Mouse (Mus musculus) forebrain, embryonic 11.5 days (tissue): ENCODE results near the gene Dnaic2. TPM values are rescaled to one million over a fixed set of nuclear protein-coding genes. Genes with fewer than 3 reads are reported as not detected.
A peak's percentile ranks its signal among the peaks of the same experiment; 100 is the strongest.

Source experiments
- ATAC-seq: fragments of 200-750 bp; cut with Nextera tagmentation; replicated peaks from 2 replicates; pipeline ENCODE4 v1.8.0; 2017; ENCODE audit warnings: moderate TSS enrichment; ENCODE audit not compliant: low FRiP score
- DNase-seq: peaks from one replicate; pipeline ENCODE4 v3.0.0-alpha.2; 2017; ENCODE audit warnings: low spot score
- H3K27ac ChIP-seq: fragments of 300-500 bp; sonication (generic); 2 replicates; pipeline ENCODE4 v1.5.1; 2014; ENCODE audit warnings: low read depth, low read length
- H3K27me3 ChIP-seq: fragments of 300-500 bp; sonication (generic); 2 replicates; pipeline ENCODE4 v1.6.1; 2014; ENCODE audit warnings: mild to moderate bottlenecking, low read length, mixed read lengths; ENCODE audit not compliant: control insufficient read depth, insufficient read depth
- H3K36me3 ChIP-seq: fragments of 300-500 bp; sonication (generic); 2 replicates; pipeline ENCODE4 v1.6.1; 2014; ENCODE audit warnings: mild to moderate bottlenecking, low read length, moderate library complexity, mixed read lengths; ENCODE audit not compliant: control insufficient read depth, insufficient read depth
- H3K4me1 ChIP-seq: fragments of 300-500 bp; sonication (generic); replicated peaks from 2 replicates; pipeline ENCODE4 v1.6.1; 2014; ENCODE audit warnings: low read length, mixed read lengths; ENCODE audit not compliant: control insufficient read depth, insufficient read depth
- H3K4me2 ChIP-seq: fragments of 300-500 bp; sonication (generic); 2 replicates; pipeline ENCODE4 v1.6.1; 2014; ENCODE audit warnings: low read depth, mild to moderate bottlenecking, low read length, moderate library complexity, mixed read lengths; ENCODE audit not compliant: severe bottlenecking
- H3K4me3 ChIP-seq: fragments of 300-500 bp; sonication (generic); 2 replicates; pipeline ENCODE4 v1.5.1; 2014; ENCODE audit warnings: low read depth, low read length
- H3K9ac ChIP-seq: fragments of 300-500 bp; sonication (generic); 2 replicates; pipeline ENCODE4 v1.6.1; 2014; ENCODE audit warnings: low read length
- H3K9me3 ChIP-seq: fragments of 300-500 bp; sonication (generic); 2 replicates; pipeline ENCODE4 v1.6.1; 2016; ENCODE audit warnings: low read length, mixed read lengths; ENCODE audit not compliant: control insufficient read depth
- whole genome bisulfite sequencing: fragments of 180-500 bp; shearing (Covaris S2); extraction: QIAGEN DNeasy Blood & Tissue Kit; methylation state at CpG from one replicate; pipeline ENCODE4 v1.1.7; 2014; 5-methylcytosine and 5-hydroxymethylcytosine counted together
- polyA plus RNA-seq: library from polyadenylated mRNA; unstranded; fragments of >200 nt; fragmentation: Nextera tagmentation; extraction: Ambion mirVana; gene quantifications from 2 replicates; pipeline ENCODE4 v1.2.1, GENCODE M21; 2014

Gene Dnaic2
- polyA plus RNA-seq, 1 experiment from 2014 or later = 1.1 TPM

DNA sequence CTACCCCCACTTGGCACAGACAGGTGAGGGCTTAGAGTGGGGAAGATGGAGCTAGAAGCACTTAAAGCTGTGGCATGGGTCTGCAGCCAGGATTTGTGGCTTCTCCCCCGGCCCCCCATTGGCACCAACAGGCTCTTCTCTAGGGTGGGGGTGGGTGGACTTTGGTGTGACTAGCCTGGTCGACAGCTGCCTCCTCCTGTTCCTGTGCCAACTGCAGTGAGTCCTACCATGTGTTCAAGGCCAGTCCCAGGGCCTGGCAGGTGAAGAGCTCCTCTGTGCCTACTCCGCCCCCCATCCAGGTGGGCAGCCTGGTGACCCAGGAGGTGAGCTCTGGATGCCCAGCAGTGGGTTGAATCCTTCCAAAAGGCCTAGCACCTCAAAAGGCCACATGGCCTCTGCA is 60.4 kb downstream of the Dnaic2 start:
- Histone ChIP-seq H3K4me2 (no peak overlapping the region), H3K9me3 (no peaks in the 10 kb centered on the region), H3K9ac (no peak overlapping the region), H3K27ac (no peak overlapping the region), H3K4me3 (no peak overlapping the region), H3K36me3 (no peaks in the 10 kb centered on the region), H3K27me3 (peaks cover 49% of the 10 kb centered on the region), H3K4me1 (peaks cover 20% of the 10 kb centered on the region)
- ATAC-seq = no peak
- DNase-seq = no peak
- 79% methylated on average over 3 of the region's 3 CpGs for WGBS

GRCm38 (mm10) chr11:114789061-114789714 is 62.0 kb downstream of the Dnaic2 start:
- Histone ChIP-seq H3K4me3 (no peak overlapping the region), H3K4me1 (peaks cover 32% of the 10 kb centered on the region), H3K27me3 (peaks cover 57% of the 10 kb centered on the region), H3K9me3 (no peaks in the 10 kb centered on the region), H3K4me2 (peak overlapping the region; percentile 32; the same call in 1 of the 2 replicates), H3K27ac (no peak overlapping the region), H3K36me3 (no peaks in the 10 kb centered on the region), H3K9ac (no peak overlapping the region)
- DNase-seq (peak; percentile 94), ATAC-seq (peak; percentile 59; the same call in 1 of the 2 replicates)
- whole genome bisulfite sequencing = 12% methylated on average over 30 of the region's 30 CpGs

DNA sequence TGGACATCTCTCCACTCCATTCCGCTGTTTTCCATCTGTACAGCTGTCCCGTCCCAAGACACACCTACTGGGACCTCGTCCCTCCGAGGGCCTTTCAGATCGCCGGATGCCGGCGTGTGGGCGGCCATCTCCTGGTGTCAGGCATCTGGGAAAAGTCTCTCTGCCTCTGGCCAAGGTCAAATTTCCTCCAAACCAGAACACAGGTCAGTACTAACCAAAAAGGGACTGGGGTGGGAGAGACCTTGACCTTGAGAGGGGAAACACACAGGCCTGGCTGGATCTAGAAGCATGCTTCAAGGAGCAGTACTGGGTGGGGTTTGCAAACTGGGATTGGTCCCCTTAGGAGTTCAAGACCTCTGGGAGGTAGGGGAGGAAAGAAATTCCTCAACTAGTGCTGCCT is 62.5 kb downstream of the Dnaic2 start:
- no peak overlapping the region for H3K27ac ChIP-seq
- H3K4me2 ChIP-seq = no peak overlapping the region
- no peaks in the 10 kb centered on the region for H3K36me3 ChIP-seq
- ATAC-seq (no peak), DNase-seq (no peak)
- H3K4me1 ChIP-seq = peaks cover 35% of the 10 kb centered on the region
- H3K27me3 ChIP-seq = peaks cover 57% of the 10 kb centered on the region
- WGBS = 69% methylated on average over 9 of the region's 9 CpGs
- no peak overlapping the region for H3K9ac ChIP-seq
- H3K9me3 ChIP-seq = no peaks in the 10 kb centered on the region
- no peak overlapping the region for H3K4me3 ChIP-seq

GRCm38 (mm10) chr11:114790171-114790570 is 63.0 kb downstream of the Dnaic2 start:
- Histone ChIP-seq H3K4me3 (no peak overlapping the region), H3K4me2 (0 out of 2 replicates have a peak overlapping the region, but pooled peaks have one; percentile 5), H3K4me1 (peaks cover 39% of the 10 kb centered on the region), H3K27ac (no peak overlapping the region), H3K9ac (no peak overlapping the region), H3K9me3 (no peaks in the 10 kb centered on the region), H3K36me3 (no peaks in the 10 kb centered on the region), H3K27me3 (peaks cover 57% of the 10 kb centered on the region)
- no peak for ATAC-seq
- DNase-seq = no peak
- WGBS = 68% methylated on average over 12 of the region's 12 CpGs

DNA sequence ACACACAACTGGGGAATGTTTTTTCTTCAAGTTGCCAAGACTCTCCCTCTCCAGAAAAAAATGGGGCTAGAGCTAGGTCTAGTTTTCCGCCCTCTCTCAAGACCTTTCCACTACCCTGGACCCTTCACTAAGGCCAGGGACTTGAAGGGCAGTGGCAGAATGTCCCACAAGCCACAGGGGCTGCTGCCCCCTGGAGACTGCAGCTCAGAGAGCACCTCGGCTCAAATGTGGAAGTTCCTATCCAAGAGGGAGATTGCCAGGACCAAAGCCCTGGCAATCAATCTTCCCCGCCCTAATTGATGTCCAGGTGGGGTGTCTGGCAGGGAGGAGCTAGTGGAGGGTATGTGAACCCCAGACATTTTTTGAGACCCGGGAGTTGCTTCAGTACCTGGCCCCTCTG is 63.6 kb downstream of the Dnaic2 start:
- no peak overlapping the region for H3K9ac ChIP-seq
- DNase-seq (no peak), ATAC-seq (no peak)
- H3K4me2 ChIP-seq = no peak overlapping the region
- no peak overlapping the region for H3K27ac ChIP-seq
- H3K27me3 ChIP-seq = peaks cover 52% of the 10 kb centered on the region
- H3K4me3 ChIP-seq = no peak overlapping the region
- WGBS = 27% methylated on average over 4 of the region's 4 CpGs
- H3K36me3 ChIP-seq = no peaks in the 10 kb centered on the region
- peaks cover 39% of the 10 kb centered on the region for H3K4me1 ChIP-seq
- no peaks in the 10 kb centered on the region for H3K9me3 ChIP-seq

GRCm38 (mm10) chr11:114791351-114791889 is 64.2 kb downstream of the Dnaic2 start:
- Histone ChIP-seq H3K4me1 (peaks cover 41% of the 10 kb centered on the region), H3K27ac (no peak overlapping the region), H3K27me3 (peaks cover 51% of the 10 kb centered on the region), H3K4me3 (peak overlapping the region; percentile 40), H3K4me2 (peak overlapping the region; percentile 87), H3K36me3 (no peaks in the 10 kb centered on the region), H3K9ac (peak overlapping the region; percentile 57), H3K9me3 (no peaks in the 10 kb centered on the region)
- no peak for ATAC-seq
- 5% methylated on average over 50 of the region's 50 CpGs for WGBS
- DNase-seq = no peak

DNA sequence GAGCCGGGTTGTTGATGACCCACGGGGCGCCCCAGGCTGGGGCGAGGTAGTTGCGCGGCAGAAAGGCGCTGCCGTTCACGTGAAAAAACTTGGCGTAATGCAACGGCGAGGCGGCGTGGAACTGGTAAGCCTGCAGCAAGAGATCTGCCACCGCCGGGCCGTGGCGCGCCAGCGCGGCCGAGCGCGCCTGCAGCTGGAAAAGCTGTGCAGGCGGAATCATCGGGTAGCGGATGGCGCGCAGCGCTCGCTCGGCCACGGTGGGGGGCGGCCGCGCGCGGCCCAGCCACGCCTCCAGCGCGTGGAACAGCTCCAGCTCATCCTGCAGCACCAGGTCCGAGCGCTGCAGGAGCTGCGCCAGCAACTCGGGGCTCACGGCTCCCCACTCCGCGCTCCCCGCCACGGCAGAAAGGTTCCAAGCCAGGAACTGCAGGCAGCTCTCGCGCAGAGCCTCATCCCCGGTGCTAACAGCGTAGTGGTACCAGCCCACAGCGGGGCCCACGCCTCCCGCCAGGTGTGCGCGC is 64.7 kb downstream of the Dnaic2 start:
- Histone ChIP-seq H3K9ac (peak overlapping the region; percentile 57), H3K4me2 (peak overlapping the region; percentile 87), H3K4me3 (peak overlapping the region; percentile 40), H3K9me3 (no peaks in the 10 kb centered on the region), H3K27ac (no peak overlapping the region), H3K27me3 (peaks cover 48% of the 10 kb centered on the region), H3K36me3 (no peaks in the 10 kb centered on the region), H3K4me1 (peaks cover 44% of the 10 kb centered on the region)
- DNase-seq = peak; percentile 70
- ATAC-seq = no peak
- WGBS = under 1% methylated on average over 50 of the region's 59 CpGs

DNA sequence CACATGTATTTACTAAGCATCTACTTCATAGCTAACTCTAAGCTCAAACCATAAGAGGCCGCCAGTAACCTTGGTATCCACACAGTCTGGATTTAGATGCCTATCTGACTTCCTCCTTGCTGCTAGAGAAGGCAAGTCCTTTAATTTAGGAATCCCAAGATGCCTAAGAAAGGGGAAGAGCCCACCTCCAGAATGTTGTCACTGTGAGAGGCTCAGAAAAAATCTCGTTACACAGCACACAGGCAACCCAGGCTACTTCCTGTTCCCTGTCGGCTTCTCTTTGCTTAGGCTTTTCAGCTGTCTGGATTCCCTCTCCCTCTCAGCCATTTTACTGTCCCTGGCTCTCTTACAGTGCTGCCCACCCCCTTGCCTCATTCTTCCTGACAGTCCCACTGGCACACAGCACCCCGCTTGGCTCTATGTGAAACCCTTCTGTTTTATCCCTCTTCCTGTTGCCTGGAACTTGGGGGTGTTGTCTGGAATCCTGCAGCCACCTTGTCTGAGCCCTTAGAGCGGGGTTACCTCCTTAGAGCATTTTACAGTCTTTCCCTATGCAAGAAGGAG is 65.8 kb downstream of the Dnaic2 start:
- Histone ChIP-seq H3K4me3 (no peak overlapping the region; the same call in 1 of the 2 replicates), H3K4me1 (peaks cover 44% of the 10 kb centered on the region), H3K36me3 (no peaks in the 10 kb centered on the region), H3K4me2 (peak overlapping the region; percentile 87), H3K27ac (no peak overlapping the region), H3K9ac (peak overlapping the region; percentile 66; the same call in 1 of the 2 replicates), H3K9me3 (no peaks in the 10 kb centered on the region), H3K27me3 (peaks cover 40% of the 10 kb centered on the region)
- 60% methylated on average over 5 of the region's 5 CpGs for WGBS
- ATAC-seq = no peak
- no peak for DNase-seq
